Mouse (Mus musculus): ENCODE measurements around the gene Dnajb5.
"Not testable (repeated sequence)": the region's sequence is repeated elsewhere in the genome, so short reads cannot be mapped to it uniquely, and the experiment has no call there.

Dnajb5 gene

GRCm38 (mm10) chr4:42969304-42969703 lies 19.7 kb downstream of the Dnajb5 start, which contains the start of gene 1700022I11Rik:
Gene 1700022I11Rik (plus strand): TSS chr4:42969604.
- no peak for DNase-seq (ENCODE audit: low read depth, low spot score)

- no peak for DNase-seq (ENCODE audit: low read depth, low spot score)
Observed at GRCm38 (mm10) chr4:42972952-42973351, 23.3 kb downstream of the Dnajb5 start.

DNA sequence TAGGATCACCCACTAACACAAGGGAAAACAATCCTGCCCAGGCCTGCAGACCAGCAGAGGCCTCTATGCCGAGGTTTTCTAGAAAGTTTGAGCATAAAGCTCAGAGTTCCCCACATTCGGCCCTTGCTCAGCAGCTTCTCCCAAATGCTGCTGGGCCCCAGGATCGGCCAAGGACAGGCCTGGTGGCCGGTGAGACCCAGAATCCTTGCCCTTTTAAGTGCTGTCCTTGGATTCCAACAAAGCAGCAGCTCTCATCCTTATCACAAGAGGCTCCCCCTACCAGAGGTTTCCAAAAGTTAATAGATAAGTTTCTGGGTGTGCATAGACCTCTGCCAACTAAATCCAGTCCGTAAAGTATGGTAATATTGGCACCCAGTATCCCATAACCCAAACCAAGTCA lies 24.3 kb downstream of the Dnajb5 start:
- no peak for DNase-seq (ENCODE audit: low read depth, low spot score)

- DNase-seq (ENCODE audit: low read depth, low spot score) = peak; percentile 51
Observed at GRCm38 (mm10) chr4:42978062-42978461, 28.4 kb downstream of the Dnajb5 start.

- not testable (repeated sequence) for DNase-seq (ENCODE audit: low read depth, low spot score)
Observed at GRCm38 (mm10) chr4:42980467-42980866, 30.9 kb downstream of the Dnajb5 start.

DNA sequence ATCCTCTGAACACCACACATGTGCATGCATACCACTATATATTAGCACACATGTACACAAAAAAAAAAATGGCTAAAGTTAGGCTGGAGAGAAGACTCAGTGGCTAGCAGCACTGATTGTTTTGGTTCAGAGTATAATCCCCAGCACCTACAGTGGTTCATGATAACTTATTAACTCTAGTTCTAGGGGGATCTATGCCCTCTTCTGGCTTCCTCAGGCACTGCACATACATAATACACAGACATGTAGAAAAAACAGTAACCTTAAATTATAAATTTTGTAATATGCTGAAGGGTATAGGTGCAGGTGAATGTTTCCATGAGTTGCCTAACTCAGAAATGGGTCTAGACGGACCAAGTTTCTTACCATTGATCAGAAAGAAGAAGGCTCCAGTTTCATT lies 38.7 kb downstream of the Dnajb5 start:
- DNase-seq (ENCODE audit: low read depth, low spot score) = no peak

- DNase-seq (ENCODE audit: low read depth, low spot score) = no peak
Observed at GRCm38 (mm10) chr4:42998022-42998421, 48.4 kb downstream of the Dnajb5 start.

DNA sequence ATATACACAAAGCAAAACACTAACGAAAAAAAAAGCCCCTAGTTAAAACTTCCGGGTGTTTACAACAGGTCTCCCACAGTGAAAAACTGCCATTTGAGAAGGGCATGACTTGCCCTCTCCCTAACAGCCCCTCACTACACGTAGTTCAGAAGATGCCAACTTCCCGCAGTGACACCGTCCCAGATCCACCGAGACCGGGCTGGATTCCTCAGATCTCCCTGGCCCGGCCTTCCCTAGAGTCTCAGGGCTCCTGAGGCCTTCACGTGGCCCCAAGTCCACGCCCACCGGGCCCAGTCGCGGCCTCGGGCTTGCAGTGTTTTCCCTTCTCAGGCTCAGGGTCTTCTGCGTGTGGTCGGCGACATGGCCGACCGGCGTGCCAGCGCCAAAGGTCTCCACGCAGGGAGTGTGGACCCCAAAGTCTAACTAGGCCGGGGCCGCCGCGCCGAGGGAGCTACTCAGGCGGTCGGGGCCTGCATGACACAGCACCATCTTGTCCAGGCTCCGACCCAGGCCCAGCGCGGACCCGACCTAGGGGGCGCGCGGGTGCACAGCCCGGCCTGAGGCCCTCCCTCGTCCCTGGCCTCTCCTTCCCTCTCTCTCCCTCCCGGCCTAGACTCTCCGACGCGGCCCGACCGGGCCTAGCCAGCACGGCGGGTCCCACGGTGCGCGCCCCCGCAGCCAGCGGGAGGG lies 50.0 kb downstream of the Dnajb5 start:
- DNase-seq (ENCODE audit: low read depth, low spot score) = peak; percentile 91

GRCm38 (mm10) chr4:43000141-43000986 lies 50.8 kb downstream of the Dnajb5 start, which contains the start of gene Vcp:
Gene Vcp (minus strand): TSS chr4:43000507.
- peak; percentile 99 for DNase-seq (ENCODE audit: low read depth, low spot score)

DNA sequence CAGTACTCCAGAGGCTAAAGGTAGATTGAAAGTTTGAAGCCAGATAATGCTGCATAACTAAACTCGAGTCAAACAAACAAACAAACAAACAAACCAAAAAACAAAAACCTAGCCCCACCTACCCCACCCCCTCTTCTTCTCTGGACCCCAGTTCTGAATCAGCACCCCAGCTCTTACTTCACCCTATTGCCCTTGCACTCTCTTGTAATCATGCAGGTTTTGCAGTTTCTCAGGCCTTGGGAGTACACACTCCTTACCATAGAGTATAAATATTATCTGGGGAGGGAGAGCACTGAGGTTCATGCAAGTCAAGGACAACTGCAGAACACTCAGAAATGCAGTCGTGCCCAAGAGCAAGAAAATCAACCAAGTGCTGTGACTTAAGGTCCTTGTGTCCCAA lies 51.7 kb downstream of the Dnajb5 start:
- DNase-seq (ENCODE audit: low read depth, low spot score) = no peak

DNA sequence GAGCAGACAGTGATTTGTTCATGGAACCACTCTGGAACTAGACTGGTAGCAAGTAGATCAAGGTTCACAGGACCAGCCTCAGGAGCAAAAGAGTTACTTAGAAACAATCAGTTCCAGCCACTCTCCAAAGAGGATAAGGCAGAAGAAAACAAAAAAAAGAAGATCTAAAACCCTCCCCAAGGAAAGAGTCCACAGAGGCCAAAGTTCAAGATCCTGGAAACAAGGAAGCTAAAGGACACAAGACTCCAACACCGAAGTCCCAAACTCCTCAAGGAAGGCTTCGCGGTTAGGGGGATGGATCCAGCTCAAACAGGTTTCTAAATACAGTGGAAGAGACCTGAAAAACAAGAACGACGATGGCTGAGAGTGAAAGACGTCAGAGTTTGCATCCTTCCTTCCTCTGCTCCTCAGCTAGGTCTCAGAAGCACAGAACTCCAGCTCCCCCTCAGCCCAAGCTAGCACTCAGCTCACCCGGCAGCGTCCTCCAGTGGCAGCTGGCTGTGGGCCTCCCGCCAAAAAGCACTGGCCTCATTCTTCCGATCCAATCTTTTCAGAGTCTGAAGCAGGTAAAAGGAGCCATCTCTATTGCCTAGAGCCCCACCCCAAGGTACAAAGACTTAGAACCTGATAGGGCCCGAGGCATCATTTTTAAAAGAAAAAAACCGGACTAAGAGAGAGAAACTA lies 53.3 kb downstream of the Dnajb5 start:
- peak; percentile 34 for DNase-seq (ENCODE audit: low read depth, low spot score)

DNA sequence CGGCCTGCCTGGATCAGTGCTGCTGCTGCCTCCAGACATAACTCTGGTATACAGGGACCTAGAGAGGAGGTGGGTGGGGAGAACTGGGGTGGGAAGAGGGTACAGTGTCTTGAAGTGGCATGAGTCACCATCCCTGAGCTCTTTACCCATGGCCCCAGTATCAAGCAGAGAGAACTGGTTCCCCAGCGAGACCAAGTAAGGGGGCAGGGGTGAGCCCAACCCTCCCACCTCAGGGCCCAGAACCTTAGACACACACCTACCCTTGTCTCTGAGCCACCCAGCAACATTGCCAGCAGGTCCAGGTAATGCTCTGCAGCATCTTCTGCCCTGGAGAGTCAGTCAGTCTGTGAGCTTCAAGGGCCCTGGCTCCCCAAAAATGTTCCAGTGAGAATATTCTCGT lies 55.3 kb downstream of the Dnajb5 start:
- DNase-seq (ENCODE audit: low read depth, low spot score) = no peak

DNA sequence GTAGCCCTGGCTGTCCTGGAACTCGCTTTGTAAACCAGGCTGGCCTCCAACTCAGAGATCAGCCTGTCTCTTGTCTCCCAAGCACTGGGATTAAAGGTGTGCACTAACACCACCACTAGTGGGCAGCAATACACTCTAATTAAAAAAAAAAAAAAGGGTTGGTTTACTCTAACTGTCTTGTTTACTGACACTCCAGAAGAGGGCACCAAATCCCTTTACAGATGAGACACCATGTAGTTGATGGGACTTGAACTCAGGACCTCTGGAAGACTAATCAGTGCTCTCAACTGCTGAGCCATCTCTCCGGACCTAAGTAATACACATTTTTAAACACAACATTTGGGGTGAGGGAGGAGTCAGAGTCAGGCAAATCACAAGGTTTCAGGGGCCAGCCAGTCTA lies 56.2 kb downstream of the Dnajb5 start:
- DNase-seq (ENCODE audit: low read depth, low spot score) = peak; percentile 84

Measured in ZHBTc4 (cell line).